In the genomic region with DNA sequence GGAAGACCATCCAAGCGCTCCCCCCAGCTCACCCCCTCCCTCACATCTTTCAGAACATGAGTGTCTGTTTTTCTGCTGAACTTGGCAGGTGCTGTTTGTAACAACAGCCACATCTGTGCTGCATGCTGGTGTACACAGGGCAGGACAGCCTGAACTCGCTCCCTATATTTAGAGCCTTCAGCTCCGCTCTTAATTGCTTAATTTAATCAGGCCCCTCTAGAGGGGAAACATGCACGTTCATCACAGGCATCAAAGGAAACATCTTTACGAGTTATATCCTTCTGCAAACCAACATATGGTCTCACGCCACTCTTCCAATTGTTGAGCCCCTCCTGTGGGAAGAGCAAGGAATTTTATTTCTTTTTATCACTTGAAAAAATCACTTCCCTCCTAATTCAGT, we compare ENCODE assay signal across 13 mouse cellular contexts. TPM values are rescaled to one million over a fixed set of nuclear protein-coding genes. Genes with fewer than 3 reads are reported as not detected.
DNase-seq lines count a peak whose midpoint lies in the region; ATAC-seq and TF ChIP-seq lines count a peak whose summit lies in the region.
"Had no signal": no experiment of that assay in that cellular context is flagged by ENCODE, and none has a peak within 500 bp of the region (broad histone marks: within the 10 kb centered on the region; RNA-seq: fewer than 3 reads in every experiment).

No protein-coding gene starts in this region.

- 52% methylated on average over 6 of the region's 6 CpGs for WGBS in kidney, adult 2 months
- WGBS in hindbrain, embryonic 16.5 days, result 39% methylated on average over 6 of the region's 6 CpGs
- 48% methylated on average over 6 of the region's 6 CpGs for WGBS in liver, embryonic 12.5 days (ENCODE audit: insufficient replicate concordance)

- 0 out of 2 replicates have a peak overlapping the region, but pooled peaks have one; percentile 9 for H3K27ac ChIP-seq in kidney, adult 2 months (ENCODE audit: insufficient read depth, low read depth, low read length)
- H3K27ac ChIP-seq in hindbrain, embryonic 16.5 days (ENCODE audit: low read depth, low read length), result no peak overlapping the region
- H3K27ac ChIP-seq in liver, embryonic 12.5 days, result no peak overlapping the region

- no peak for TF ChIP-seq POLR2A in kidney, adult 2 months (IDR thresholded peaks at IDR 0.05; ENCODE audit: low read depth, low read length)

- DNase-seq in kidney, adult 2 months, result no peak
- DNase-seq in kidney, adult 9 months, result no peak
- peak; percentile 75 for DNase-seq in MN1 (ENCODE audit: low spot score)
- DNase-seq in urinary bladder, postnatal 4 days (ENCODE audit: low spot score in 2 of 2), result no peak
- no peak for DNase-seq in cerebellum, adult 8-10 months
- DNase-seq: adrenal gland, adult 8-10 months; cerebellum, postnatal 14 days; gastrocnemius, postnatal 10 days; lung, postnatal 4 days had no signal

- no peak overlapping the region for H3K4me2 ChIP-seq in hindbrain, embryonic 16.5 days (ENCODE audit: low read length)
- no peak overlapping the region for H3K4me2 ChIP-seq in liver, embryonic 12.5 days

- no peak overlapping the region for H3K9ac ChIP-seq in hindbrain, embryonic 16.5 days (ENCODE audit: low read depth, low read length)
- no peak overlapping the region for H3K9ac ChIP-seq in liver, embryonic 12.5 days

- no peak for TF ChIP-seq CTCF in kidney, adult 2 months (conservative IDR thresholded peaks at IDR 0.05; ENCODE audit: insufficient read depth, insufficient read length, low read depth, low read length)

- peak; percentile 28 for ATAC-seq in common myeloid progenitor, adult 5-6 weeks (replicated peaks; ENCODE audit: low read depth, poor library complexity, severe bottlenecking)
- ATAC-seq in hindbrain, embryonic 16.5 days, result peak; percentile 46; the same call in 1 of the 2 replicates
- ATAC-seq in liver, embryonic 12.5 days, result no peak

- H3K4me3 ChIP-seq in kidney, adult 2 months (ENCODE audit: insufficient read depth, low read depth, low read length), result no peak overlapping the region
- no peak overlapping the region for H3K4me3 ChIP-seq in hindbrain, embryonic 16.5 days (ENCODE audit: low read length)
- no peak overlapping the region for H3K4me3 ChIP-seq in liver, embryonic 12.5 days

- peaks cover 10% of the 10 kb centered on the region for H3K4me1 ChIP-seq in kidney, adult 2 months (ENCODE audit: control insufficient read depth, insufficient read depth, low read length)
- peaks cover 19% of the 10 kb centered on the region for H3K4me1 ChIP-seq in hindbrain, embryonic 16.5 days (ENCODE audit: control insufficient read depth, insufficient read depth, low read depth, low read length)
- peaks cover 41% of the 10 kb centered on the region for H3K4me1 ChIP-seq in liver, embryonic 12.5 days

- H3K27me3 ChIP-seq in kidney, adult 2 months (replicated peaks; ENCODE audit: control insufficient read depth, insufficient read depth, low read length), result no peaks in the 10 kb centered on the region
- no peaks in the 10 kb centered on the region for H3K27me3 ChIP-seq in hindbrain, embryonic 16.5 days (replicated peaks; ENCODE audit: control insufficient read depth, insufficient read depth, low read length)
- peaks cover 34% of the 10 kb centered on the region for H3K27me3 ChIP-seq in liver, embryonic 12.5 days (replicated peaks)

- H3K9me3 ChIP-seq in hindbrain, embryonic 16.5 days (ENCODE audit: control insufficient read depth, low read length), result no peaks in the 10 kb centered on the region
- no peaks in the 10 kb centered on the region for H3K9me3 ChIP-seq in liver, embryonic 12.5 days (replicated peaks)

- no peaks in the 10 kb centered on the region for H3K36me3 ChIP-seq in kidney, adult 2 months (ENCODE audit: control insufficient read depth, insufficient read depth, low read length)
- H3K36me3 ChIP-seq in hindbrain, embryonic 16.5 days (ENCODE audit: control insufficient read depth, insufficient read depth, low read length), result no peaks in the 10 kb centered on the region
- no peaks in the 10 kb centered on the region for H3K36me3 ChIP-seq in liver, embryonic 12.5 days
- H3K36me3 ChIP-seq: G1E had no signal

RNA-seq across cellular contexts. Expression of a gene that starts 17.5 kb away (rescaled TPM):
- 20.8 and 21.7 TPM in 2 replicates for polyA plus RNA-seq in kidney, adult 2 months (2012; rRNA removed)
- 15.5 and 20.6 TPM in 2 replicates for total RNA-seq in common myeloid progenitor, adult 5-6 weeks (2017)
- polyA plus RNA-seq in hindbrain, embryonic 16.5 days (2015; fragmentation: Nextera tagmentation; extraction: Ambion mirVana), result 55.2 and 62.3 TPM in 2 replicates
- polyA plus RNA-seq in liver, embryonic 12.5 days (2016; fragmentation: Nextera tagmentation; extraction: Ambion mirVana), result 9.5 and 9.6 TPM in 2 replicates
